Mouse (Mus musculus): ENCODE measurements around the gene Lrrk1. TPM values are rescaled to one million over a fixed set of nuclear protein-coding genes. Genes with fewer than 3 reads are reported as not detected.

Lrrk1 gene
- polyA plus RNA-seq, 1 experiment from 2014 or later: 2.9 TPM

- H3K27me3 ChIP-seq (ENCODE audit: control insufficient read depth, insufficient read depth, low read length): no peaks in the 10 kb centered on the region
- no peaks in the 10 kb centered on the region for H3K9me3 ChIP-seq (ENCODE audit: control insufficient read depth, low read length)
- no peaks in the 10 kb centered on the region for H3K36me3 ChIP-seq (ENCODE audit: control insufficient read depth, insufficient read depth, low read length)
- 92% methylated on average over 3 of the region's 3 CpGs for WGBS
- peaks cover 18% of the 10 kb centered on the region for H3K4me1 ChIP-seq (ENCODE audit: control insufficient read depth, insufficient read depth, low read length)
- no peak overlapping the region for H3K4me3 ChIP-seq (ENCODE audit: low read depth, low read length)
- DNase-seq (ENCODE audit: low spot score, missing footprints) (peak; percentile 35), ATAC-seq (ENCODE audit: low FRiP score) (no peak)
- H3K27ac ChIP-seq (ENCODE audit: low read depth, low read length): no peak overlapping the region
- H3K9ac ChIP-seq (ENCODE audit: low read length): no peak overlapping the region
- no peak overlapping the region for H3K4me2 ChIP-seq
Observed at GRCm38 (mm10) chr7:66225881-66226280, 162.3 kb downstream of the Lrrk1 start.

GRCm38 (mm10) chr7:66224541-66224940 lies 163.6 kb downstream of the Lrrk1 start:
- no peaks in the 10 kb centered on the region for H3K36me3 ChIP-seq (ENCODE audit: control insufficient read depth, insufficient read depth, low read length)
- no peak overlapping the region for H3K27ac ChIP-seq (ENCODE audit: low read depth, low read length)
- H3K9me3 ChIP-seq (ENCODE audit: control insufficient read depth, low read length): no peaks in the 10 kb centered on the region
- no peak overlapping the region for H3K4me2 ChIP-seq
- ATAC-seq (ENCODE audit: low FRiP score) (no peak), DNase-seq (ENCODE audit: low spot score, missing footprints) (peak; percentile 75)
- H3K4me3 ChIP-seq (ENCODE audit: low read depth, low read length): no peak overlapping the region
- no peak overlapping the region for H3K9ac ChIP-seq (ENCODE audit: low read length)
- H3K4me1 ChIP-seq (ENCODE audit: control insufficient read depth, insufficient read depth, low read length): peaks cover 5% of the 10 kb centered on the region; the same call in 1 of the 2 replicates
- no peaks in the 10 kb centered on the region for H3K27me3 ChIP-seq (ENCODE audit: control insufficient read depth, insufficient read depth, low read length)
- WGBS: 96% methylated on average over 6 of the region's 6 CpGs

- Histone ChIP-seq H3K9ac (ENCODE audit: low read length) (no peak overlapping the region), H3K4me1 (ENCODE audit: control insufficient read depth, insufficient read depth, low read length) (peaks cover 3% of the 10 kb centered on the region; the same call in 1 of the 2 replicates), H3K4me3 (ENCODE audit: low read depth, low read length) (no peak overlapping the region), H3K4me2 (no peak overlapping the region), H3K9me3 (ENCODE audit: control insufficient read depth, low read length) (no peaks in the 10 kb centered on the region), H3K27ac (ENCODE audit: low read depth, low read length) (no peak overlapping the region), H3K27me3 (ENCODE audit: control insufficient read depth, insufficient read depth, low read length) (no peaks in the 10 kb centered on the region), H3K36me3 (ENCODE audit: control insufficient read depth, insufficient read depth, low read length) (no peaks in the 10 kb centered on the region)
- WGBS: 100% methylated on average over 1 of the region's 1 CpGs
- ATAC-seq (ENCODE audit: low FRiP score) (no peak), DNase-seq (ENCODE audit: low spot score, missing footprints) (peak; percentile 60)
Observed at GRCm38 (mm10) chr7:66223731-66224130, 164.4 kb downstream of the Lrrk1 start.

- H3K27ac ChIP-seq (ENCODE audit: low read depth, low read length): no peak overlapping the region
- 15% methylated on average over 8 of the region's 8 CpGs for WGBS
- no peaks in the 10 kb centered on the region for H3K36me3 ChIP-seq (ENCODE audit: control insufficient read depth, insufficient read depth, low read length)
- ATAC-seq (ENCODE audit: low FRiP score) (0 out of 2 replicates have a peak, but pooled peaks have one; percentile 38), DNase-seq (ENCODE audit: low spot score, missing footprints) (peak; percentile 90)
- no peak overlapping the region for H3K9ac ChIP-seq (ENCODE audit: low read length)
- H3K27me3 ChIP-seq (ENCODE audit: control insufficient read depth, insufficient read depth, low read length): no peaks in the 10 kb centered on the region
- H3K4me3 ChIP-seq (ENCODE audit: low read depth, low read length): no peak overlapping the region
- no peaks in the 10 kb centered on the region for H3K9me3 ChIP-seq (ENCODE audit: control insufficient read depth, low read length)
- H3K4me2 ChIP-seq: no peak overlapping the region
- peaks cover 7% of the 10 kb centered on the region for H3K4me1 ChIP-seq (ENCODE audit: control insufficient read depth, insufficient read depth, low read length)
Observed at GRCm38 (mm10) chr7:66222621-66223091, 165.5 kb downstream of the Lrrk1 start.

- DNase-seq (ENCODE audit: low spot score, missing footprints) (no peak), ATAC-seq (ENCODE audit: low FRiP score) (no peak)
- peaks cover 7% of the 10 kb centered on the region for H3K4me1 ChIP-seq (ENCODE audit: control insufficient read depth, insufficient read depth, low read length)
- no peak overlapping the region for H3K9ac ChIP-seq (ENCODE audit: low read length)
- no peaks in the 10 kb centered on the region for H3K36me3 ChIP-seq (ENCODE audit: control insufficient read depth, insufficient read depth, low read length)
- no peaks in the 10 kb centered on the region for H3K27me3 ChIP-seq (ENCODE audit: control insufficient read depth, insufficient read depth, low read length)
- 81% methylated on average over 4 of the region's 4 CpGs for WGBS
- H3K4me2 ChIP-seq: no peak overlapping the region
- no peak overlapping the region for H3K27ac ChIP-seq (ENCODE audit: low read depth, low read length)
- H3K4me3 ChIP-seq (ENCODE audit: low read depth, low read length): no peak overlapping the region
- H3K9me3 ChIP-seq (ENCODE audit: control insufficient read depth, low read length): no peaks in the 10 kb centered on the region
Observed at GRCm38 (mm10) chr7:66219794-66220227, 168.3 kb downstream of the Lrrk1 start.

- no peak overlapping the region for H3K27ac ChIP-seq (ENCODE audit: low read depth, low read length)
- WGBS: 92% methylated on average over 4 of the region's 4 CpGs
- no peaks in the 10 kb centered on the region for H3K27me3 ChIP-seq (ENCODE audit: control insufficient read depth, insufficient read depth, low read length)
- H3K4me1 ChIP-seq (ENCODE audit: control insufficient read depth, insufficient read depth, low read length): peaks cover 7% of the 10 kb centered on the region
- H3K36me3 ChIP-seq (ENCODE audit: control insufficient read depth, insufficient read depth, low read length): no peaks in the 10 kb centered on the region
- no peaks in the 10 kb centered on the region for H3K9me3 ChIP-seq (ENCODE audit: control insufficient read depth, low read length)
- H3K4me2 ChIP-seq: no peak overlapping the region
- H3K9ac ChIP-seq (ENCODE audit: low read length): no peak overlapping the region
- DNase-seq (ENCODE audit: low spot score, missing footprints) (peak; percentile 8), ATAC-seq (ENCODE audit: low FRiP score) (no peak)
- no peak overlapping the region for H3K4me3 ChIP-seq (ENCODE audit: low read depth, low read length)
Observed at GRCm38 (mm10) chr7:66219028-66219793, 168.9 kb downstream of the Lrrk1 start.

GRCm38 (mm10) chr7:66218193-66219014 lies 169.7 kb downstream of the Lrrk1 start:
- no peak overlapping the region for H3K4me2 ChIP-seq
- DNase-seq (ENCODE audit: low spot score, missing footprints) (peak; percentile 88), ATAC-seq (ENCODE audit: low FRiP score) (no peak)
- no peak overlapping the region for H3K9ac ChIP-seq (ENCODE audit: low read length)
- 36% methylated on average over 9 of the region's 9 CpGs for WGBS
- no peaks in the 10 kb centered on the region for H3K36me3 ChIP-seq (ENCODE audit: control insufficient read depth, insufficient read depth, low read length)
- H3K4me3 ChIP-seq (ENCODE audit: low read depth, low read length): no peak overlapping the region
- no peaks in the 10 kb centered on the region for H3K27me3 ChIP-seq (ENCODE audit: control insufficient read depth, insufficient read depth, low read length)
- H3K4me1 ChIP-seq (ENCODE audit: control insufficient read depth, insufficient read depth, low read length): peaks cover 7% of the 10 kb centered on the region
- H3K9me3 ChIP-seq (ENCODE audit: control insufficient read depth, low read length): no peaks in the 10 kb centered on the region
- H3K27ac ChIP-seq (ENCODE audit: low read depth, low read length): 0 out of 2 replicates have a peak overlapping the region, but pooled peaks have one; percentile 6

GRCm38 (mm10) chr7:66217531-66218094 lies 170.5 kb downstream of the Lrrk1 start:
- DNase-seq (ENCODE audit: low spot score, missing footprints) (peak; percentile 72), ATAC-seq (ENCODE audit: low FRiP score) (no peak)
- Histone ChIP-seq H3K27ac (ENCODE audit: low read depth, low read length) (no peak overlapping the region), H3K9ac (ENCODE audit: low read length) (no peak overlapping the region), H3K4me1 (ENCODE audit: control insufficient read depth, insufficient read depth, low read length) (peaks cover 4% of the 10 kb centered on the region; the same call in 1 of the 2 replicates), H3K9me3 (ENCODE audit: control insufficient read depth, low read length) (no peaks in the 10 kb centered on the region), H3K4me2 (no peak overlapping the region), H3K27me3 (ENCODE audit: control insufficient read depth, insufficient read depth, low read length) (no peaks in the 10 kb centered on the region), H3K36me3 (ENCODE audit: control insufficient read depth, insufficient read depth, low read length) (no peaks in the 10 kb centered on the region), H3K4me3 (ENCODE audit: low read depth, low read length) (no peak overlapping the region)
- WGBS: 72% methylated on average over 7 of the region's 7 CpGs

Measured in midbrain, embryonic 11.5 days (tissue).